Mouse (Mus musculus) ES-E14 (cell line): ENCODE data around the gene Nmrk2.

ENCODE experiments used
- HCFC1 ChIP-seq: IDR thresholded peaks from 2 replicates; pipeline ENCODE4 v1.6.1; 2012; ENCODE audit warnings: low read length, inconsistent platforms, borderline replicate concordance; ENCODE audit not compliant: insufficient read depth
- MAFK ChIP-seq: IDR thresholded peaks from 2 replicates; pipeline ENCODE4 v1.6.1; 2014; ENCODE audit warnings: mild to moderate bottlenecking, low read depth, low read length, inconsistent platforms; ENCODE audit not compliant: insufficient read depth
- ZC3H11A ChIP-seq: IDR thresholded peaks from 2 replicates; pipeline ENCODE4 v1.6.1; 2012; ENCODE audit warnings: low read depth, mild to moderate bottlenecking, inconsistent platforms, low read length, borderline replicate concordance
- ZNF384 ChIP-seq: IDR thresholded peaks from 2 replicates; pipeline ENCODE4 v1.6.1; 2012; ENCODE audit warnings: low read depth, low read length, inconsistent platforms

DNA sequence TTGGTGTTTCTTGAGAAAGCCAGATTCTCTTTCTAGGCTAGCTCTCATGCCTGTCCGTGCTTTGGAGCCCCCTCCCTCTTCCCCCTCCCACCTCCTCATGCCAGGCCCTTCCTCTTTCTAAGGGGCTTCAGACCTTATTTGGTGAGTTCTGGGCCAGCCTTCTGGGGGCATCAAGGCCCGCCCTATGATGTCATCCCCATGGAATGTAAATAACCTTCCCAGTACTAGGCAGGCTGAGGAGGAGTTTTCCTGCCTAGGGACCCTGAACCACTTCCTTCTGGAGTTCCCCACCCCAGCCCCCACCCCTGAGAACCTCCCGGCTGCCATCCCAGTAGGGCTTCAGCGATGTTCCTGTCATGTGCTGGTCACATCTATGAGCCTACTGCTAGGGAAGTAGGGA is 17.1 kb downstream of the Nmrk2 start:
- TF ChIP-seq ZNF384 (no peak), MAFK (no peak), ZC3H11A (no peak), HCFC1 (no peak)
